Mouse (Mus musculus) heart, embryonic 16.5 days (tissue): ENCODE measurements around the gene Zfp609. TPM values are rescaled to one million over a fixed set of nuclear protein-coding genes. Genes with fewer than 3 reads are reported as not detected.

Experiments used
- ATAC-seq: fragments of 200-750 bp; cut with Nextera tagmentation; replicated peaks from 2 replicates; pipeline ENCODE4 v1.8.0; 2017; ENCODE audit warnings: moderate number of reproducible peaks; ENCODE audit not compliant: insufficient read depth, low FRiP score; ENCODE audit errors: extremely low read depth
- H3K27ac ChIP-seq: fragments of 300-500 bp; sonication (generic); 2 replicates; pipeline ENCODE4 v1.5.1; 2014; ENCODE audit warnings: mild to moderate bottlenecking, low read length, control low read depth, moderate library complexity
- H3K27me3 ChIP-seq: fragments of 300-500 bp; sonication (generic); 2 replicates; pipeline ENCODE4 v1.6.1; 2014; ENCODE audit warnings: low read length, mixed read lengths; ENCODE audit not compliant: control insufficient read depth, insufficient read depth
- H3K36me3 ChIP-seq: fragments of 300-500 bp; sonication (generic); 2 replicates; pipeline ENCODE4 v1.6.1; 2014; ENCODE audit not compliant: control insufficient read depth, insufficient read depth
- H3K4me1 ChIP-seq: fragments of 300-500 bp; sonication (generic); 2 replicates; pipeline ENCODE4 v1.6.1; 2014; ENCODE audit warnings: low read length, mixed read lengths; ENCODE audit not compliant: control insufficient read depth, insufficient read depth
- H3K4me2 ChIP-seq: fragments of 300-500 bp; sonication (generic); 2 replicates; pipeline ENCODE4 v1.6.1; 2014; ENCODE audit warnings: low read depth, mild to moderate bottlenecking, control low read depth, low read length
- H3K4me3 ChIP-seq: fragments of 300-500 bp; sonication (generic); 2 replicates; pipeline ENCODE4 v1.5.1; 2014; ENCODE audit warnings: mild to moderate bottlenecking, control low read depth, low read length
- H3K9ac ChIP-seq: fragments of 300-500 bp; sonication (generic); 2 replicates; pipeline ENCODE4 v1.6.1; 2014; ENCODE audit warnings: low read length, control low read depth
- H3K9me3 ChIP-seq: fragments of 300-500 bp; sonication (generic); replicated peaks from 2 replicates; pipeline ENCODE4 v1.6.1; 2016; ENCODE audit warnings: low read length; ENCODE audit not compliant: control insufficient read depth
- WGBS: fragments of 180-500 bp; shearing (Covaris S2); extraction: QIAGEN DNeasy Blood & Tissue Kit; methylation state at CpG from one replicate; pipeline ENCODE4 v1.1.7; 2014; 5-methylcytosine and 5-hydroxymethylcytosine counted together
- polyA plus RNA-seq: library from polyadenylated mRNA; unstranded; fragments of >200 nt; fragmentation: Nextera tagmentation; extraction: Ambion mirVana; gene quantifications from 2 replicates; pipeline ENCODE4 v1.2.1, GENCODE M21; 2015

The Zfp609 gene
- polyA plus RNA-seq, result 4.2 and 5.1 TPM in 2 replicates

GRCm38 (mm10) chr9:65827344-65828015 is at the start of gene Zfp609:
TSS of gene Zfp609 (minus strand) at chr9:65827564.
- Histone ChIP-seq H3K4me2 (peak within 1 kb of the TSS; percentile 81), H3K9ac (peak within 1 kb of the TSS; percentile 98), H3K4me1 (peaks cover 52% of the 10 kb centered on the region), H3K27me3 (no peaks in the 10 kb centered on the region), H3K9me3 (no peaks in the 10 kb centered on the region), H3K4me3 (peak within 1 kb of the TSS; percentile 93), H3K27ac (peak within 1 kb of the TSS; percentile 99), H3K36me3 (no peaks in the 10 kb centered on the region)
- under 1% methylated on average over 66 of the region's 76 CpGs for WGBS
- ATAC-seq, result peak; percentile 85

GRCm38 (mm10) chr9:65859656-65860055 is 32.3 kb upstream of the Zfp609 start:
- WGBS, result 43% methylated on average over 1 of the region's 1 CpGs
- H3K4me1 ChIP-seq, result no peaks in the 10 kb centered on the region
- H3K27me3 ChIP-seq, result no peaks in the 10 kb centered on the region
- H3K4me2 ChIP-seq, result no peak overlapping the region
- H3K4me3 ChIP-seq, result no peak overlapping the region
- H3K27ac ChIP-seq, result no peak overlapping the region
- no peaks in the 10 kb centered on the region for H3K9me3 ChIP-seq
- ATAC-seq, result no peak
- H3K36me3 ChIP-seq, result peaks cover 40% of the 10 kb centered on the region
- no peak overlapping the region for H3K9ac ChIP-seq

GRCm38 (mm10) chr9:65850203-65850602 is 22.8 kb upstream of the Zfp609 start:
- 24% methylated on average over 1 of the region's 1 CpGs for WGBS
- H3K27ac ChIP-seq, result no peak overlapping the region
- no peaks in the 10 kb centered on the region for H3K9me3 ChIP-seq
- no peak overlapping the region for H3K9ac ChIP-seq
- H3K4me3 ChIP-seq, result no peak overlapping the region
- H3K4me2 ChIP-seq, result no peak overlapping the region
- H3K4me1 ChIP-seq, result no peaks in the 10 kb centered on the region
- H3K36me3 ChIP-seq, result peaks cover 6% of the 10 kb centered on the region
- ATAC-seq, result no peak
- H3K27me3 ChIP-seq, result no peaks in the 10 kb centered on the region

GRCm38 (mm10) chr9:65848154-65848553 is 20.8 kb upstream of the Zfp609 start:
- ATAC-seq, result no peak
- H3K27ac ChIP-seq, result peak overlapping the region; percentile 2; the same call in 1 of the 2 replicates
- no peak overlapping the region for H3K9ac ChIP-seq
- H3K4me3 ChIP-seq, result no peak overlapping the region
- no peaks in the 10 kb centered on the region for H3K9me3 ChIP-seq
- H3K36me3 ChIP-seq, result peaks cover 3% of the 10 kb centered on the region; the same call in 1 of the 2 replicates
- H3K27me3 ChIP-seq, result no peaks in the 10 kb centered on the region
- H3K4me2 ChIP-seq, result no peak overlapping the region
- H3K4me1 ChIP-seq, result peaks cover 10% of the 10 kb centered on the region

GRCm38 (mm10) chr9:65844421-65845165 is 17.2 kb upstream of the Zfp609 start:
- Histone ChIP-seq H3K9me3 (no peaks in the 10 kb centered on the region), H3K4me2 (no peak overlapping the region), H3K4me1 (peaks cover 10% of the 10 kb centered on the region), H3K36me3 (peaks cover 6% of the 10 kb centered on the region; the same call in 1 of the 2 replicates), H3K27ac (peak overlapping the region; percentile 44; the same call in 1 of the 2 replicates), H3K27me3 (no peaks in the 10 kb centered on the region), H3K9ac (no peak overlapping the region), H3K4me3 (no peak overlapping the region)
- WGBS, result 73% methylated on average over 7 of the region's 7 CpGs
- no peak for ATAC-seq

- no peak for ATAC-seq
- Histone ChIP-seq H3K4me1 (peaks cover 6% of the 10 kb centered on the region), H3K9me3 (no peaks in the 10 kb centered on the region), H3K9ac (no peak overlapping the region), H3K4me3 (no peak overlapping the region), H3K4me2 (no peak overlapping the region), H3K36me3 (peaks cover 10% of the 10 kb centered on the region; the same call in 1 of the 2 replicates), H3K27me3 (no peaks in the 10 kb centered on the region), H3K27ac (no peak overlapping the region)
- 97% methylated on average over 1 of the region's 1 CpGs for WGBS
Observed at GRCm38 (mm10) chr9:65839841-65840240, 12.5 kb upstream of the Zfp609 start.

DNA sequence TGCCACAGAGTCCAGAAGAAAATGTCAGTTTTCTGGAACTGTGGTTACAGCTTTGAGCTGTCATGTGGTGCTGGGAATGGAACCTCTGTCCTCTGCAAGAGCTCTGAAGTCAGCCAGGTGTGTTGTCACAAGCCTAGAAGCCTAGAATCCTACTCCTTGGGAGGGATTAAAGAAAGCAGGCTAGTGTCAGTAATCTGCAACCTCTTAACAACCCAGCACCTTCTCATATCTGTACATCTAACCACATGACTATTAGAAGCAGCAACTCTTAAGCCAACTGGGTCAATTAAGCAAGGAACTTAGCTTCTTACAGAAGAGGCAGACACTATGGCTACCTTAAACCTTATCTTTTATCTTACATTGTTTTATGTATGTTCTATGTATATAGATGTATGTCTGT is 9.6 kb upstream of the Zfp609 start:
- H3K4me2 ChIP-seq, result no peak overlapping the region
- H3K27me3 ChIP-seq, result no peaks in the 10 kb centered on the region
- peaks cover 10% of the 10 kb centered on the region; the same call in 1 of the 2 replicates for H3K36me3 ChIP-seq
- no peak overlapping the region for H3K27ac ChIP-seq
- no peak overlapping the region for H3K4me3 ChIP-seq
- H3K9ac ChIP-seq, result no peak overlapping the region
- H3K4me1 ChIP-seq, result peaks cover 6% of the 10 kb centered on the region
- no peak for ATAC-seq
- no peaks in the 10 kb centered on the region for H3K9me3 ChIP-seq

DNA sequence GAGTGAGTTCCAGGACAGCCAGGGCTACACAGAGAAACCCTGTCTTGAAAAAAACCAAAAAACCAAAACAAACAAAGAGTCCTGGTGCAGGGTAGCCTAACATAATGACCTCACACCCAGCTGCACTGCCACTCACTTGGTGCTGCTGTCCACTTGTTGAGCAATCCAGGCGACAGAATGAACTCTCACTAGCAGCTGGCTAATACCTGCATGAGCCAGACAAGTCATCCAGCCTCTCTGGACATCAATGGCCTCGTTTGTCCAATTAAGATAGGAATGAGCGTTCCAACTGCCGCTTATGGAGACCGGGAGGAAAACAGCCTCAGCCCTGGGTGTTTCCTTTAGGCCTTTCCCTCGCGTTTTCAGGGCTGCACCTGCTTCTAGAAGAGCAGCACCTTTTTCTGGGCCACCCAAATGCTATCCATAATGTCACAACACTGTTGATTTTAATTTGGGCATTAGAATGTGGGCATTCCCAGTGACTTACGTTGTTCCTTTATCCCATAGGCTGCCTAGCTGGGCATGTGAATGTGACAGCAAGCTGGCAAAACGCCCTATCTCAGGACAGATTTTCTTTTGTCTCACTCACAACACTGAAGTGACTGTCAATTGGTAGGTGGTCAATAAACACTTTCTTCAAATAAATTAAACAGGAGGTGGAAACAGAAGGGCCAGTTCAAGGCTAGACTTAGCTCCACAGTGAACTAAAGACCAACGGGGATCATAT is 7.4 kb upstream of the Zfp609 start:
- H3K4me1 ChIP-seq, result peaks cover 12% of the 10 kb centered on the region
- no peaks in the 10 kb centered on the region for H3K9me3 ChIP-seq
- no peak for ATAC-seq
- 56% methylated on average over 10 of the region's 10 CpGs for WGBS
- no peaks in the 10 kb centered on the region for H3K27me3 ChIP-seq
- H3K27ac ChIP-seq, result no peak overlapping the region
- peaks cover 5% of the 10 kb centered on the region; the same call in 1 of the 2 replicates for H3K36me3 ChIP-seq
- no peak overlapping the region for H3K9ac ChIP-seq
- H3K4me2 ChIP-seq, result no peak overlapping the region
- no peak overlapping the region for H3K4me3 ChIP-seq

- Histone ChIP-seq H3K36me3 (peaks cover 4% of the 10 kb centered on the region; the same call in 1 of the 2 replicates), H3K9ac (no peak overlapping the region), H3K27ac (no peak overlapping the region), H3K4me1 (peaks cover 16% of the 10 kb centered on the region), H3K27me3 (no peaks in the 10 kb centered on the region), H3K4me3 (no peak overlapping the region), H3K9me3 (no peaks in the 10 kb centered on the region), H3K4me2 (no peak overlapping the region)
- no peak for ATAC-seq
Observed at GRCm38 (mm10) chr9:65833640-65834039, 6.3 kb upstream of the Zfp609 start.
